Mouse (Mus musculus): ENCODE results near the gene Sim1. TPM values are rescaled to one million over a fixed set of nuclear protein-coding genes. Genes with fewer than 3 reads are reported as not detected.

The Sim1 gene
- total RNA-seq, 2 experiments from 2014 or later: 0.65 to 0.70 TPM

- no peak for DNase-seq (ENCODE audit: low spot score in 2 of 2)
Measured at GRCm38 (mm10) chr10:51023308-51024279, 129.0 kb downstream of the Sim1 start.
